Mouse (Mus musculus) megakaryocyte progenitor cell, adult 5-6 weeks (primary cell): ENCODE results near the gene Syt13. TPM values are rescaled to one million over a fixed set of nuclear protein-coding genes. Genes with fewer than 3 reads are reported as not detected.

ENCODE experiments used
- ATAC-seq: replicated peaks from 2 replicates; pipeline ENCODE4 v1.8.0; 2016; ENCODE audit warnings: mild to moderate bottlenecking, moderate TSS enrichment, inconsistent platforms; ENCODE audit not compliant: poor library complexity
- total RNA-seq, 2 experiments: library from RNA; stranded (forward) in 1 of 2; stranded (reverse) in 1 of 2; fragments of 157-497, 149-512 nt in 1 of 2; fragments of 200-1000 nt in 1 of 2; gene quantifications; 2 replicates each; pipeline versions ENCODE4 v1.2.3 to v1.2.4; 2015 to 2017

The Syt13 gene
- total RNA-seq (2015) (not detected in 2 replicates), total RNA-seq (2017) (not detected in 2 replicates)

GRCm38 (mm10) chr2:92914933-92915553 lies at the start of gene Syt13:
Gene Syt13, plus strand, starts transcription at chr2:92915098.
- ATAC-seq: peak; percentile 59

GRCm38 (mm10) chr2:92866616-92867015 lies 48.3 kb upstream of the Syt13 start:
- no peak for ATAC-seq

GRCm38 (mm10) chr2:92870139-92870836 lies 44.6 kb upstream of the Syt13 start:
- ATAC-seq: no peak

DNA sequence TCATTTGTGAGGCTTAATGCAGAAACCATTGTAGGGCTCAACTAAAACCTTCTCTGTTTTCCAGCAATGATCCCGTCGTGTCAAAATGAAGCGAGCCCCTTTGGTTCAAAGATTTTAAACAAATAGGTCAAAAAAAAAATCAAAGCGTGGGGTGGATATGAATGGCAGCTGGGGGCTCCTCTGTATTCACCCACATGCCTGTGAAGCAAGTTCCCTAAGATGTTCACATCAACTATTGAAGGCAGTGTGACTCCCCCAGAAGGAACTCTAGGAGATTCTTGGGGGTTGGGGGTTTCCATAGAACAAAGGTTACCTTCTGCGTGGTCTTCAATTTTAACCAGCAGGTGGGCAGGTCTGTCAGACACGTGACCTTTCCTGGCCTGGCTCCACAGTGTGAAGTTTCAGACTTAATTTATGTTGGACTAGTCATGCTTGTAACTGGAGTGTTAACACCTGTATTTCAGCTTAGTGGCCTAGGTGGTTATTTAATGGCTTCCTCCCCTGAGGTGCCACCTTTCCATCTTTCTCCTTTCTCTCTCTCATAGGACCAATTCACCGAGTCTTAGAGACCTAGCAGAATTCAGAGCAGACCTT lies 43.7 kb upstream of the Syt13 start:
- no peak for ATAC-seq

DNA sequence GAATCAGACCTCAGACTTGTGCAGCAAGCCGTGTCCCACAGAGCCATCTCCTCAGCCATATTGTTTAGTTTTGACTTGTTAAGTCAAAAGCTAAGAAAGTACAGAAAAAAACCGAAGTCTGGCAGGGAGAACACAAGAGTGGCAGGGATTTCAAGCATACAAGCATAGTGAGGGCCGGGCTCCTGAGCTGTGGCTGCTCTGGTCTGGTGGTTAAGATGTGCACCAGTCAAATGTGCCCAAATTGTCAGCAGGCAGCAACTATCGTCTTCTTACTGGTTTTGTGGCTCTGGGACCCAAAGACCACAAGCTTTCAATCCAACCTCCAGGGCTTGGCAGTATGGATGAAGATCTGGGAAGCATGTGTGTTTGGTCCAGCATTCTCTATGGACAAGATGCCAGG lies 42.2 kb upstream of the Syt13 start:
- ATAC-seq: no peak

- no peak for ATAC-seq
Observed at GRCm38 (mm10) chr2:92874592-92874991, 40.3 kb upstream of the Syt13 start.

DNA sequence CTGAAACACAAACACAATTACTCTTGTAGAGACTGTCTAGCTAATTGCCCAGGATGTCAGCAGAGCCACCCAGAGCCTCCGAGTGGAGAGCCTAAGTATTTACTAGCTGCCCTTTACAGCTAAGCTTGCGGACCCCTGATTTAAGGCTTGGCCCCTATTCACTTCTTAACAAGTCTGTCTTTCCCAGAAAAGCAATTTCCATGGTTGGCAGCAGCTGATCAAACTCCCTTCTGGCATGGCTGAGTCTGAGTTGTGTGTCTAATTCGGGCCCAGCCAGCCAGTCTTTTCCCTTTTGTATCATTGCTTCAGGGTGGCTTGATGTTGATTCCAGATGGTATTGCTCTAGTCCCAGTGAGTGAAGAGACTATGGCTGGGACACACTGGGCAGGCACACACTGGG lies 37.4 kb upstream of the Syt13 start:
- no peak for ATAC-seq

DNA sequence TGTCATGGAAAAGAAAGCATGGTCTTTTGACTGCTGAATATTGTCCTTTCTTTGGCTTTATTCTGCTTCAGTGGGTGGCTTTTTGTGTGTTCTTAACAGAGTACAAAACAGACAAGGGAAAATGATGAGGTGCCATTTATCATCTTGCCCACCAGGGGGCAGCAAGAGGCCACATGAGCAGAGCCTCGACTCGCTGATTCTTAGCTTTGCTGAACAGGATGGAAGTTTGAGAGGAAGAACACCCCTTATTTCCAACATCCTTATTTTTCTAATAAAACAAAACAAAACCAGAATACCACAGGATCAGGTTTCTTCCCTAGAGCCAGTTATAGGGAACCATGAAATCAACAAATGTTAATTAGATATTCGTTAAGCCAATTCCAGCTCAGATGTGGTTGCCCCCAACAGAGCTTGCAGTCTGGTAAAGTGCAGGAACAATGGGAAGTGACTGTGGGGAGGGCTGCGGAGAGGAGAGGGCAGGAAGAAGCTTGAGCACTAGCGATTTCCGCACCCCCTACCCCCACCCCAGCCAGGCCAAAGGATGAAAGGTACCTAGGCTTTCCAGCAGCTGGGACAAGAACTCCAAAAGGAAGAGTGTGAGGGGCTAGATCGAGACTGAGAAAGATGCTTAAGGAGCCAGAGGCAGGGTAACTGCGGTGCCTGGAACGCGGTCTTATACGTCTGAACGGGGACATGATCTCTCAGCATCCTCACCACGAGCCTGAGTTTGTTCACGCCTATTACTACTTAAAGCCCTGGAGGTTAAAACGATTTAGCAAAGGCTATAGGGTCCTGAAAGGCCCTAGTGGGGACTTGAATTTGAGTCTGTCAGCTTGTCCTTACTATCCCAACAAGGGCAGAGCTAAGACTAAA lies 31.6 kb upstream of the Syt13 start:
- peak; percentile 83 for ATAC-seq

DNA sequence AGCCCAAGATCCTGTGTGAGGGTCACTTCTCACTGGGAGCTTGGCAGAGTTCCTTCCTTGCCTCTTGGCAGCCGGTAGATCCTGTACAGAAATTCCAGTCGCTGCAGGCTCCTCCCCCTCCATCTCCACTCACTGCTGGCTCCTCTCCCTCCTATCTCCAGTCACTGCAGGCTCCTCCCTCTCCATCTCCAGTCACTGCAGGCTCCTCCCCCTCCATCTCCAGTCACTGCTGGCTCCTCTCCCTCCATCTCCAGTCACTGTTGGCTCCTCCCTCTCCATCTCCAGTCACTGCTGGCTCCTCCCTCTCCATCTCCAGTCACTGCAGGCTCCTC lies 31.0 kb upstream of the Syt13 start:
- ATAC-seq: peak; percentile 54; the same call in 1 of the 2 replicates

DNA sequence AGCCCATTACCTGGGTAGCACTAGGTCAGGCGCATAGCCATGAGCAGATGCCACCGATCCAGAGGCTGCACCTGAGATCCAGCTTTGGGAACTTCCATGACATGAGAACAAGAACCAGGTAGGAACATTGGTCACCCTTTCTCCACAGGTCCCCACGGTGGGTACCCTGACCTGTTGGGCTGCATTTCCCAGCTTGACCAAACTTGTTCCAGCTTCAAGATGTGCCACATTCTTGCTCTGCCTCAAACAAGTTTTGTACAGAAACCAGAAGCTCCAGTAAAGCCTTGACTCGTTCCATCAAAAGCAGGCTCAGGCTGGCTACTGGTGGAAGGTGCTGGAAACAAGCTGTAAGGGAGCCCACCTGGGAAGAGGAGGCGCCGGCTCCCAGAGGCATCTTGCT lies 29.9 kb upstream of the Syt13 start:
- no peak for ATAC-seq

DNA sequence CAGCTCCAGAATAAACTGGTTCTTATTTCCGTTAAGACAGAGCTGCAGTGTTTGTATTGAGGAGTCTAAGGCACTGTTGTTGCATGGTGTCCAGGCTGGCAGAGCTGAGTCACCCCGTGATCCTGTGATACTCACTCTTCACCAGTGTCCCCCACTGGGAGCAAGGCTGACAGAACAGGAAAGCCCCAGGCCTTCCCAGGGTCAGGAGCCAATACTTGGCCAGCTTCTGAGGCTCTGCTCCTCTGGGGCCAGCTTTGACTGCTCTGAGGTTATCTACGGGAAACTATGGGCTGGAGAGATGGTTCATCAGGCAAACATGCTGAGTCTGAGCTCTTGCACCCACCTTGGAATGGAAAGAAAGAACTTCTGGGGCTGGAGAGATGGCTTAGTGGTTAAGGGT lies 28.0 kb upstream of the Syt13 start:
- ATAC-seq: no peak

- ATAC-seq: no peak
Observed at GRCm38 (mm10) chr2:92892524-92892923, 22.4 kb upstream of the Syt13 start.

- ATAC-seq: no peak
Observed at GRCm38 (mm10) chr2:92903650-92904049, 11.2 kb upstream of the Syt13 start.

DNA sequence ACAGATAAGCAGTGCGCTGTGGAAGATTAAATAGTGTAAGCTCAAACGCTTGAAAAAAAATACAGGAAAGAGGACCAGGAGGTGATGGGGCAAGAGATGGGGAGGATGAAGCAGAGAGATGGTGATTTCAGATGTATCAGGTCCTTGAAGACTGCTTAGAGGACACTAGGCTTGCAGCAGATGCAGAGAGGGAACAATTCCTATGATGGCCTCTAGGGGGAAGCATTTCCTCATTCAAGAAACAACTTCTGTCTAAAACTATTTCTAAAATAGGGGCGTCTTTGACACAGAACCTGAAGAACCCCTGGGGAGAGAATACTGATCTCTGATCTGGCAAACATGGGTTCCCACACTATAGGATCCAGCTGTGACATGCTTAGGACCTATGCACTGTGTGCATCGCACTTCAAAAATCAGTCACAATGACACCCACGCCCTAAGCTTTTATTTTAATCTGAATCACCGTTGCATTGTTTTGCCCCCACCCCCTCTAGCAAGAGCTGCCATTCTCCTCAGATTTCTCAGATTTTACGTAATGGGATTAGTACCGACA lies 10.5 kb upstream of the Syt13 start:
- ATAC-seq: peak; percentile 60

DNA sequence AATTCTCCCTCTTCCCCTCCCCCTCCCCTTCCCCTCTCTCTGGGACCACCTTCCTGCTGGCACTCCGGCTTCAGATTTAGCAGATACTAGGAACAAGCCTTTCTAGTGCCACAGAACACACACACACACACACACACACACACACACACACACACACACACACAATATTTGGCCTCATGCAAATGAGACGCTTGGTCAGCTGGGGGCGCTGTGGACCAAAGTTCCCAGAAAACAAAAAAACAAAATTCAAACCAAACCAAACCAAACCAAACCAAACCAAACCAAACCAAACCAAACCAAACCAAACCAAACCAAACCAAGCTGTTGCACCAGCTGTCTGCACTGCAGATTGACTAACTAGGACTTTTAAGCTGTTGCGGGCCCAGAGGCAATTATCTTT lies 4.5 kb upstream of the Syt13 start:
- no peak for ATAC-seq

DNA sequence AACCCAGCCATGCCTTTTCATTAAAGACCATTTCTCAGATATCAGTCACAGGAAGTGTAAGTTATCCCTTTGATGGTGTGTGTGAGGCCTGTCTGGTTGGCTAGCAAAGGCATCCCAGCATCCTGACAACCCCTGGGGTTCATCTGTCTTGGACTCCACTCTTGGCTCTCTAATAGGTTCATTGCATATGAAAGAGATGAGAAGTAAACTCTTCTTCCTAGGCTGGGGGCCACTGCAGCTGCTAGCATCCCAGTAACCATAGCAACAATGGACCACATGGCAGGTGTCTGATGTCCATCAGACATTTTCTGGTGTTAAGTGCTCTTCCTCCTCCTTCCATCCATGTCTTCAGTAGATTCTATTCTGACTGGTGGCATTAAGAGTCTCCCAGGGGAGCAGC lies 2.6 kb upstream of the Syt13 start:
- no peak for ATAC-seq

- peak; percentile 20; the same call in 1 of the 2 replicates for ATAC-seq
Observed at GRCm38 (mm10) chr2:92913295-92913694, 1.6 kb upstream of the Syt13 start.

DNA sequence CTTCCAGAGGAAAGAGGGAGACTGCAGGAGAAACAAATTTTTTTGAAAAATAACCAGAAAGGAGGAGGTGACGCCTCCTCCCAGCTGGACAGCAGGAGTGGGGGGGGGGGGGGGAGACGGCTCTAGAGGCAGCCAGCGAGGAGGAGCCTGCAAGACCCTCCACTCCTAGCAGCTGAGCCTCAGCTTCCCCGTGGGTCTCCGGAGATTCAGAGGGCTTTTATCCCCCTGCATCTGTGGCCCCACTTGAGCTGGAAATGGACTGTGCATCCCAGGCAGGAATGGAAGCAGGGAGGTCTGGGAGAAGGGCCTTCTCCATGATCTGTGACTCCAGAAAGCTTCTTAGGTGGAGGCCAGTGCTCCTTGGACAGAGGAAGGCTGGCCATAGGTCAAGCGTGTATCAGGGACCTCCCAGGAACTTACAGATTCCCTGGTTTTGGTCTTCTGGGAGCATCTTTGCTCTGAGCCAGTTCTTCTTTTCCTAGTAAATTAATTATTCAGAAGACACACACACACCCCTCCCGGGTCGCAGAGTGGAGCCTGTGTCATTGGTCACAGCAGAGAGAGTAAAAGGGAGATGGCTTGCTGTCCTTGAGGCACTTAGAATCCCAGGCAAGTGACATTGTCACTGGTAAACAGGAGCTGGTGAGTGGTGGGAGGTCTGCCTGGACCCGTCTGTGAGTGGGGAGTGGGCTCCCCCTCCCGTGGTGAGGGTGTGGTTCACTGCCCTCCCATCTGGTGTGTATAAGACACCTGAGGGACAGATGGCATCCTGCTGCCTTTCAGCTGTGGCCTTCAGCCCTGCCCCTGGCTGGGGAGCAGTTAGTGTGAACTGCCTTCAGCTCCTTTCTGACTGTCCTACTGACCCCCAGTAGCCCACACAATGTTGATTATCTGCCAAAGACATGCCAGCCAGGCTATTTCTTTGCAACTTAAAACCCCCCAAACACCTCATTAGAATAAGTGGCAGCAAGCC lies 1.0 kb downstream of the Syt13 start:
- ATAC-seq: no peak

- no peak for ATAC-seq
Observed at GRCm38 (mm10) chr2:92917405-92918142, 2.7 kb downstream of the Syt13 start.
